Mouse (Mus musculus): ENCODE results near the gene Zfp85.

DNA sequence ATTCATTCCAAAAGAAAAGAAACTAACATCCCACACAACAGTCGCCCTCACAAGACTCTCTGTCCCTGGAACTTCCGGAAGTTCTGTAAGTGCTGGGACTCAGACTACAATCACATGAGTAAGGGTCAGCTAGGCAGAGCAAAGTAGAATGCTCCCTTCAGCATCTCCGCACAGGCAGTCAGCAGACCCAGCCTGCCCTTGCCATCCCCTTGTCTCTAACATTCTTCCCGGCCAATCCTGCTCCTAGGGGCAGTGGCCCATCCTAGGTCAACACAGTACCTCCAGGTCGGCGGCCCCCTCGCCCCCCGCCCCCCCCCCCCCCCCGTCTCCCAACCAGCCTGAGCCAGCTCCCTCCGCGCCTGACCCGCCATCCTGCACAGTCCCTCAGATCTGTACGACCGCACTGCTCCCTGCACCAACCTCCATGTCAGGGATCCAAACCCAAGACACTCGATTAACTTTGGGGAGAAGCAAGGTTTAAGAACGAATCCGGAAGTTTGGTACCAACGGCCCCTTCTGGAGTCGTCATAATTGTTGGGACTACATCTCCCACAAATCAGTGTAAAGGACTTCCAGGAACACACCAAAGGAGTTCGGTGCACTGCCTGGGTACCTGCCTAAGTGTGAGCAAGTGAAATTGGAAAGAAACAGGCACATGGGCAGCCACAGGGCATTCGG, 26.2 kb downstream of the Zfp85 start, which contains the start of gene Zfp65:
- no peak for TF ChIP-seq CTCF (IDR thresholded peaks at IDR 0.05)
- no peak for TF ChIP-seq EP300 (IDR thresholded peaks at IDR 0.05)

Data from lung, postnatal 0 days (tissue).